Mouse (Mus musculus) kidney, adult 18-20 months (tissue): ENCODE data around the gene Atp6ap1.

ENCODE experiments used
- DNase-seq: peaks from one replicate; pipeline ENCODE4 v3.0.0; 2021

Gene Atp6ap1

DNA sequence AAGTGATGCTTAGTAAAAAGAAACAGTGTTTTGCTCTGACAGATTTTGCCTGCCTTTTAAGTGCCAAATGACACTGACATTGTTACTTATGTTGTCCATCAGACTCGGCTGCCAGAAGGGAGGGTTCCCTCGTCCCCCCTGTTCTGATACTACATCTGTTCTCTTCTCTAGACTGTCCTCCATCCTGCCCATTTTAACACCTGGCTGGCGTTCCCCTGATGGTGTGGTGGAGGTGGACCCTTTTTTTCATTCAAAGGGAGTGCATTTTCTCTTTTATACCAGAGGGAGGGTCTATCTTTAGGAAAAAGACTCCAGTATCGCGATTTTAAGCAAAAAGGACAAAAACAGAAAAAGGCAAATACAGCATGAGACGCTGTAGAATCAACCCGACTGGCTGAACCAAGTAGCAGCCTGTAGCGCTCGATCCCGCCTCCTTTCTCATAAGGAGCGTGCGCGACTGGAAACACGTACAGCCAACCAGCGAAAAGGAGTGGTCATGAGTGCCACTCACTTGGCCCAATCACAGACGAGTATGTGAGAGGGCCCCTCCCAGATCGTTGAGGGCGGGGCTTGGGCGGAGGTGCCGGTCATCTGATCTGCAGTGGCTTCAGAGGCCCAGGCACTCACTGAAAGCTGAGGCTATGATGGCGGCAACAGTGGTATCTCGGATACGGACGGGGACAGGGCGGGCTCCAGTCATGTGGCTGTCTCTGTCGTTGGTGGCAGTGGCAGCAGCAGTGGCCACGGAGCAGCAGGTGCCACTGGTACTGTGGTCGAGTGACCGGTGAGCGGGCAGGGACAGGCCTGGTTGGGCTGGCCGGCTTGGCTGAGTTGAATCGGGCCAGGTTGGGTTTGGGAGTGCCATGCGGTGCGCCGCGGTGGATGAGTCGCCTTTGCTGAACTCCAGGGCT lies at the start of gene Atp6ap1:
TSS of gene Atp6ap1 (plus strand) at position 560 of the 911 bp plus-strand sequence.
- DNase-seq = peak; percentile 94

- DNase-seq = peak; percentile 76
Measured at GRCm38 (mm10) chrX:74248651-74249050, 48.2 kb upstream of the Atp6ap1 start.

DNA sequence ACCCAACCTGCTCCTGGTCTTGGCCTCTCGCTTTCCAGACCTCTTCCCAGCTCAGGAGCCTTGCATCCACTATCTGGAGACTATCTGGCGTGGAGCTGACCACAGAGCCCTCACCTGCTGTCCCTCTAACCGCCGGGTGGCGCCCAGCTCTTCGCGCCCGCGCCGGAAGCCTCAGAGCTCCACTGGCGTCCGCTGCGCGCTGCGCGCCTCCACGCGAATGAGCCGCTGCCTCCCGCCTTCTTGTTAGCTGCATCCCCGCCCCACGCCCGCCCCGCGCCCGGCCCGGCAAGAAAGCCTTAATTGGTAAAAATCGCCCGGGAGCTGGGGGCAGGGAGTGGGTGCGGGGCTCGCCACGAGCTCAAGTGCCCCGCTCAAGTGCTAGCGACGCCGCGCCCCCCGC lies 47.3 kb upstream of the Atp6ap1 start, which contains the start of gene Flna:
TSS of gene Flna (minus strand) at position 206 of the 400 bp plus-strand sequence.
- DNase-seq = peak; percentile 75

- DNase-seq = peak; percentile 89
Measured at GRCm38 (mm10) chrX:74254153-74254887, 42.6 kb upstream of the Atp6ap1 start, which contains the start of gene Emd. Gene Emd, plus strand, starts transcription at chrX:74254687.

DNA sequence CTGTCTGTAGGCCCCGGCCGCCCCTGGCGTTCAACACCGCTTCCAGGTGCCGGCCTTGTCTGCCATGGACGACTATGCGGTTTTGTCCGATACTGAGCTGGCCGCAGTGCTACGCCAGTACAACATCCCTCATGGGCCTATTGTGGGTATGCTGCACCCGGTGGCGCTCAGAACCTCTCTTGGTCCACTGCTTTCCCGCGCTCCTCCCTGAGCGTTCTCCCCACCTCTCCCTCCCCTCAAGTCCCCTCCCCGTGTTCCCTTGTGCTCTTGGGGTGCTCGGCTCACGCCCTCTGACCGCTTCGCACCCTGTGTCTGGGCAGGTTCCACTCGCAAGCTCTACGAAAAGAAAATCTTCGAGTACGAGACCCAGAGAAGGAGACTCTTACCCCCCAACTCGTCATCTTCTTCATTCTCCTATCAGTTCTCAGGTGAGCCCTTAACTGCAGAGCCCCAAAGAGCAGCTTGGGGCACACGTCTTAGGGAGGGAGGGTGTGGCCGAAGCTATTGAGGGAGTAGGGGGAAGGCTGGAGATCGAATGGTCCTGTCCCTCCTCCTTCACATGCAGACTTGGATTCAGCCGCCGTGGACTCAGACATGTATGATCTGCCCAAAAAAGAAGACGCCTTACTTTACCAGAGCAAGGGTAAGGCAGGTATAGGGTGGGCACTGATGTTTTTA lies 41.9 kb upstream of the Atp6ap1 start:
- no peak for DNase-seq

- no peak for DNase-seq
Measured at GRCm38 (mm10) chrX:74257746-74258145, 39.2 kb upstream of the Atp6ap1 start.

DNA sequence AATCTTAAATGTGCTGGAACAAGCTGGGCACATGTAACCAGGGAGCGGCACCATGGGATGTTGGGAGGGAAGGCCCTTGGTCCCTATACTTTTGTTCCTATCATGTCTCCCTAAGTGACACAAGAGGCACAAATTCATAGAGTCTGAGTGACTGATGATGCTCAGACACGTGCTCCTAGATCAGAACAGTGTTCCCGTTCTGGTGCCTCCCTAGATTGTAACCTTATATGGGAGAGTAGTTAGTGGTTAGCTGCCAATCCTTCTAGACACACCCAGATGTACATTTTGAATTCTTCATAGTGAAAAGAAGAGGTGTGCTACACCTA lies 27.2 kb upstream of the Atp6ap1 start:
- DNase-seq = no peak

GRCm38 (mm10) chrX:74270062-74270901 lies 26.6 kb upstream of the Atp6ap1 start, which contains the start of gene Rpl10:
Gene Rpl10, plus strand, starts transcription at chrX:74270812.
- peak; percentile 87 for DNase-seq

- DNase-seq = peak; percentile 44
Measured at GRCm38 (mm10) chrX:74270902-74271551, 25.9 kb upstream of the Atp6ap1 start.

DNA sequence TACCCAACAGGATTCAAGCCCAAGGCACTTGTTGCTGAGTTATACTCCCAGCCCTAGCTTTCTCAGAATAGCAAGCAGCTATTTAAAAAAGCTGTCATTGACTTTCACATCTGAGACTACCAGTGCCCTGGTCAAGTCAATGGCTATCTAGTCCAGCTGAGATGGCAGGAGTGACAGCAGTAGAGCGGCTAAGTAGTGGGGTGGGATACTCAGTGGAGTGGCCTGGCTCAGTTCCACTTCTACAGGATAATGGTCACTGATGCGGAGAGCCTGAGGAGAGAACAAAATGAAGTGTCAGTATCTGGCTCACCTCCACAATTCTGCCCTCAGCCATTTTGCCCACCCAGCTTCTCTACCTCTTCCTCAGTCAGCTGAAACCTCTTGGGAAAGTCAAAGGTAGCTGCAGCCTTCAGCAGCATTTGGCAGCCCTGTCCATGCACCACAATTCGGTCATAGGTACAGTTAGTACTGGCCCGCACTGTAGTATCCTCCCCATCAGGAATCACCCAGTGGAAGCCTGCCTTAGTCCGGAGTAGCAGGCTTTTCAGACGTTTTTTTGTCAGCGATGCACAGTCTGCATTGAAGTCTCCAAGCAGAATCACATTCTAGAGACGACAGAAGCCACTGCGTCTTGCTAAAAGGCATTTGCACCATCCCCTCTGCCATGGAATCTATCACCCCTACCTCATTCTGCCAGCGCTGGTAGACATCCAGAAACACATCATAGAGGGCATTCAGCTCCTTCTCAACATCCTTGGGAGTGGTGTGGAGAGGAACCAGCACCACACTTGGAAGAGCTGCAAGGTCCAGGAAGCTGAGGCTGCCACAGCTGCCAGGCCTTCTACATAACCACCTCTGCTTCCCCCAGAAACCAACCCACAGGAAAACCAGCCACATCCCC lies 23.2 kb upstream of the Atp6ap1 start:
- no peak for DNase-seq

GRCm38 (mm10) chrX:74277916-74278315 lies 19.0 kb upstream of the Atp6ap1 start:
- DNase-seq = no peak

DNA sequence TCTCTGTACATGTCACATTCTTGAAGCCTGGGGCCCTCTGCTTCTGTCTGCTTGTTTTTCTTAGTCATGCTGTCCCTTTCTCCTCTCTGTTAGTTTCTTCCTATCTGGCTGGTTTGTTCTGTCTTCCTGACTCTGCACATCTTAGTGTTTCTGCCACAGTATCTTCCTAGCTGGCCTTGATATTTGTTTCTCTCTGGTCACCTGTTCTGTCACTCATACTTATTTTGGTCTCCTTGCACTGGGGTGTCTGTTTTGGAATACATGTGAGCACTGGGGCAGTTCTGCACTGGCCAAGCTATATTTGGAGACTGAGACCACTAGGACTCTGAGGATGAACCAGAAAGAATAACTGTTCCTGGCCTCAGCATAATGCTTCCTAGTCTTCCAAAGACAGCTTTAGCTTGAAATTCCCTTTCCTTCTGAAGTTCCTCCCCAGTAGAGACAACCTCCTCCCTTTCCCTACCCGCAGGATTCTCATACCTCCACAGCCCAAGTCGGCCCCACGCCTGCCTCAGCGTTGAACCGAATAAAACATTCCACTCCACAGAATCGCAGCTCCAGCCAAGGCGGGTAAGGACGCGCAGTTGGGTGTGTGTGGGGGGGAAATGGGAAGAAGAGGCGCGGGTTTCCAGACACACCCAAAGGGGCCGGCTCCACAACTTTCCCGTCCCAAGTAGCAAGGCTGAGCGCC lies 15.7 kb upstream of the Atp6ap1 start:
- DNase-seq = no peak

DNA sequence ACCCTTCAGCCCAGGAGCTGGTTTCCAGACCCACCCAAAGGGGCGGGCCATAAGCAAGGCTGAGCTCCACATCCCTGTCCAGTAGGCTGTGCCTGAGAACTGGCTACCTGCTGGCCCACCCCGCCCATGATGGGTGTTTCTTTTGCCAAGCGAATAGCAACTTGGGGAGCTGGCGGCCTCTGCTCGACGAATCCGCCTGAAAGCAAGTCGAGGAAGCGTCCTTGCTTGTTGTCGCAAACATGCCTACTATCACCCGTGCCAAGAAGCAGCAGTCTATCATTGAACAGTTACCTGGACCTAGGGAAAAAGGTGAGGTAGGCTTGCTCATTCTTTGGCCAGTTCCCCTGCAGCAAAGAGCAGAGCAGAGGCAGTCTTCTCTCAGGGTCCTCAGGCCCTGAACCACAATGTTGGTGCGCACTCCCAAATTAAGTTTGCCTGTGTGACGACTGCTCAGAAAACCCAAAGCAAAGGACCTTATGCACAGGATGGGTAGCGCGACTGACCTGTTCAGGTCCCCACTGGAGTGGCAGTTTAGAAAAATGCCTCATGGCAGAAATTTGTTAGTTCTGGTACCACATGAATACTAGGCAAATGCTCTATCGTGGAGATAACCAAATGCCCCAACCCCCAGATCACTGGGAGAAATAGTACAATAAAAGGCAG lies 15.0 kb upstream of the Atp6ap1 start, which contains the start of the genes Taz and Dnase1l1:
TSS of gene Taz (plus strand) at position 181 of the 663 bp plus-strand sequence.
TSS of gene Dnase1l1 (minus strand) at position 606 of the 663 bp plus-strand sequence.
- peak; percentile 82 for DNase-seq

DNA sequence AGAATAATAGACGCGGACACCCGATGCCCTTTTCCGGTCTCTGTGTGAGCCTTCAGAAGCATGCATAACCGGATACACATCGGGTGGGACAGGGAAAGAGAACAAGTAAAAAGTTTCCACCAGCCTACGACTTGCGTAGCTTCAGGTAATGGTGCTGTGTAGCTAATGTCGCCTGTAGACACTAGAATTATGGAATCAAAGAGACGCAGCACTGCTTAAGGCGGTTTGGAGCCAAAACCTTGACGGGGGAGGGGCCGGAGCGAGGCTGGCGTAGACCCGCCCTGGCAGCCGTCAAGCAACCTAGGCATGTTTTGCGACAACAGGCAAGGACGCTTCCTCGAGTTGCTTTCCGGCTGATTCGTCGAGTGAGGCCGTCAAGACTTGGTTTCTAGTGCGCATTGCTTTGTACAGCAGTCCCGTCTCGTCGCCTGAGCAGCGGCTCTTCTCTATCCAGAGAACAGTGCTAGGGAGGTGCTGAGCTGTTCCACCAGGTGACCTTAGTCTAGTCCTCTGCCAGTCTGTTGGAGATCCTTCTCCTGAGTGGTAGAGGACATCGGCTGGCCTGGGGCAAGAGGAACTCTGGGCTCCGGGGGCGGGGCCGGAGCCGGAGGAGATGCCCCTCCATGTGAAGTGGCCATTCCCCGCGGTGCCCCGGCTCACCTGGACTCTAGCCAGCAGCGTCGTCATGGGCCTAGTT lies 14.4 kb upstream of the Atp6ap1 start:
- peak; percentile 87 for DNase-seq

DNA sequence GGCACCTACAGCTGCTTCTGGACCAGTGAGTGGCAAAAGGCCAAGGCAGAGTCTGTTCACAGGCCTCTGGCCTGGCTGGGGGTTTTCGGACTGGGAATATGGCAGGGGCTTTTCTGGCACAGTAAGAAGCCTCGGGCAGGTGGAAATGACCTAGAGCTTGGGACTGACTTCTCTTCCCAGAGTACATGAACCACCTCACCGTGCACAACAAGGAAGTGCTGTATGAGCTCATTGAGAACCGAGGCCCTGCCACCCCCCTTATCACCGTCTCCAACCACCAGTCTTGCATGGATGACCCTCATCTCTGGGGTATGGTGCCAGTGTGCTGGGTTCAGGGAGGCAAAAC lies 13.8 kb upstream of the Atp6ap1 start:
- no peak for DNase-seq

DNA sequence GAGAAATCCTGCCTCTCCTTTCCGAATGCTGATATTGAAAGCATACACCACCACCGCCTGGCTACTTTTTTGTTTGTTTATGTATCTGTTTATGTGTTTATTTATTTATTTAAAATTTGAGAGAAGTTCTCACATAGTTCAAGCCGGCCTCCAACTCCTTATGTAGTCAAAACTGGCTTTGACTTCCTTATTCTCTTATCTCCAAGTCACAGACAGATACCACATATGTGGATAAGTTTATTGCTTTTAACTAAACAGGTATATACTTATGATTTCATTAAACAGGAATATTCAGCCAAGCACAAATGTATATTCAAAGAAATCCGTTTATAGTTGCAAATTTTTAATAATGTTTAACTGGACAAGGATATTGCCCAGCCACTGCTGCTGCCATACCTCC lies 3.5 kb upstream of the Atp6ap1 start:
- DNase-seq = no peak

DNA sequence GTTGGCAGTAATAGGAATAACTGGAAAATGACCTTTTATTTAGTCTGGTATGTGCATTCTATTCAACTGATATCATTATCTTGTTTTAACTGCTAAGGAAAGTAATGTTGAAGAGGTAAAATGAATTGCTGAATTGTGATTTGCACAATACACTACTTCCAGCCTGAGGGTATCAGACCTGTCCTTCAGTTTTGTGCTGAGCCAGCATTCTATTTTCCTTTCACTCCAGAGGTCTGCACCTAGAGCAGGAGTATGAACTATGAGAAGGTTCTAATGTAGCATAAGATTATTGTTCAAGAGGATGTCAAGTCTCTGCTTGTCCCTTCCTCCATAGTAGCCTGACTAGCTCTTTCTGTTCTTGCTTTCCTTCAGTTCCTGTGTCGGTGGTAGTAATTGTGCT lies 1.5 kb downstream of the Atp6ap1 start:
- DNase-seq = no peak

DNA sequence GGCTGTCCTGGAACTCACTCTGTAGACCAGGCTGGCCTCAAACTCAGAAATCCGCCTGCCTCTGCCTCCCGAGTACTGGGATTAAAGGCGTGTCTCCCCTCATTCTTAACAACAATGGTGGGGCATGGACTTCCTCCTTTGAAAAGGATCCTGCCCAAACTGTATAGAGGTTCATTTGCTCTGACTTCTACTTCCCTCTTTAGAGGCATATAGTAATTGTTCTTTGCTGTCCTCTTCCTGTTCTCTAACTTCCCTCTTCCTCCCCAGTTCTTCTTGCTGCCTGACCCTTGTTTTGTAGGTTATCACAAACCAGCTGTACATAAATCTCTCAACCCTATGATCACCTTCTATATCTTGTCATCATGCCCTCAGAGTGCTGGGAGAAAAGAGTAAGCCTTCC lies 2.8 kb downstream of the Atp6ap1 start:
- DNase-seq = no peak
